Mouse (Mus musculus) kidney, adult 9 months (tissue): ENCODE measurements around the gene Smagp.

Experiments used
- DNase-seq: peaks from one replicate; pipeline ENCODE4 v3.0.0; 2022

Smagp gene

DNA sequence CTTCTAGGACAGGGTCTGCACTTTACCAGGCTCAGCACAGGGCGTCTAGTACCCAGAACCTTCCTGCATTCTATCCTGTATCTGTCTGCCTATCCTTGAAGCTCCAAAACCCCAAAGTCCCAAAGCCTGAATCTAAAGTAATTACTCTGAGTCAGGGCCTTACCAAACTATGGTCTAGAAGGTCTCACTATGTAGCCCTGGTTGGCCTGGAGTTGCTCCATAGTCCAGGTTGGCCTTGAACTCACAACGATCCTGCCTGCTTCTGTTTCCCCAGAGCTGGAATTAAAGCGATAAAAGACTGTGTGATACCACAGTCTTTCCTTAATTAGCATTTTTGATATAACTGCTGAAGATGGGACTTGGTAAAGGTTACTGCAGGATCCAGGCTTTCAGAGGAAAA is 12.3 kb downstream of the Smagp start:
- DNase-seq: no peak

DNA sequence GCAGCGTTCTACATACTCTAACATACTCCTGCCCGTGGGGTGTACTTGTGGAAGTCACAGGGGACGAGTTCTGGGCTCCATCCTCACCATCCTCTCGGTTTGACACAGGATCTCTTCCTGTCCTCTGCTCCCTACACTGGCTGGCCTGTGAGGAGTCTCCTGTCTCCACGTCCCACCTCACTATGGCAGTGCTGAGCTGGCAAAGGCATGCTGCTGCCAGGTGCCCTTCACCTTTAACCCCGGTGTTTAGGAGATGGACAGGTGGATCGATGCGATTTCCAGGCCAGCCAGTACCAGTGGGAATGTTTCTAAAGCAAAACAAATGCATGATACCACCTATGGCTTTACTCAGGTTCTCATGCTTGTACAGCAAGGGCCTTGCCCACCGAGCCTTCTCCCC is 13.0 kb downstream of the Smagp start:
- no peak for DNase-seq

DNA sequence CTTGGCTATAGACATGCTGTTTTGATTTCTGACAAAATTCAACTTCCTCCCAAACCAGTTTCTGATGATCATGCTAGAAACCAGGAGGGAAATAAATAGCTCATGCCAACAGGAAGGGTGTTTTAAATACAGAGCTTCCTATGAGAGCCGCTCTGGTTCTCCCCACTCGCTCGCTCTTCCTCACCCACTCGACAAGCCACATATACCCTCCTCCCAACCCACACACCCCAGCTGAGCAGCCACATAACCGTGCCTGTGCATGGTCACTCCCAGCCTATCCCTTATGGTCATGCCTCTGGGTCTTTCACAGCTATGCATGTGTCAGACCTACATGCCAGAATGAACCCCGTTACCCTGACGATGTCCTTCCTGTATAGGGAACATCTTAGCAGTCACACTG is 14.6 kb downstream of the Smagp start:
- peak; percentile 18 for DNase-seq

DNA sequence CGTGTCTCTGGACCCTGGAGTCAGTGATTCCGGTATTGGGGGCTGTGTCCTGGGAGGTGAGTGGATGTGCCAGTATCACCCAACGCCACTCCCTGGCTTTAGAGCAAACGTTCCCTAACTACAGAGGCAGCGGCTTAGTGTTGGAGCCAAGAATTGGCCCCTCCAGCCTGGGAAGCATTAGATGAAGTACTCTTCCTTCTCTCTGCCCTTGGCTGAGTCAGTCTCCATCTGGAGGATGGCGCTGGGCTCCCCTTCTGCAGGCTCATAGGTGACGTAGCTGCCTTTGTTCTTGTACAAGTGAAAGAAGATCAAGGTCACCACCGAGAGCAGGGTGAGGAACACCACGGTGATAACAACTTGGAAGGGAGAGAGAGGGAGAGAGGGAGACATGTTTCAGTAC is 15.1 kb downstream of the Smagp start:
- peak; percentile 17 for DNase-seq

DNA sequence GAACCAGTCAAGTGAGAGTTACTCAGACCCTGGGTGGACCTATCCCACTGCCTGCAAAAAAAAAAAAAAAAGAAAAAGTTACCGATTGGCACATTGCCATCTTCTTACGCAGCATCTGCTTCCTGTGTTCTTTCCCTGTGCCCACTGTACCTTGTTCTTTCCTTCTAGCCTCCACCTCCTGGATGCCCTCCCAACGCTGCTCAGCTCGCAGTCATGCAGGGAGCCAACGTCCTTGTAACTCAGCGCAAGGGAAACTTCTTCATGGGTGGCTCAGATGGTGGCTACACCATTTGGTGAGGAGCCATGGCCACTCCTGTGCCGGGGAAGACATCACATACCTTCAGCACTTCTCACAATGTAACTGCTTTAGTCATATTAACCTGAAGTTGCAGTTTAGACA is 17.5 kb downstream of the Smagp start:
- DNase-seq: no peak

DNA sequence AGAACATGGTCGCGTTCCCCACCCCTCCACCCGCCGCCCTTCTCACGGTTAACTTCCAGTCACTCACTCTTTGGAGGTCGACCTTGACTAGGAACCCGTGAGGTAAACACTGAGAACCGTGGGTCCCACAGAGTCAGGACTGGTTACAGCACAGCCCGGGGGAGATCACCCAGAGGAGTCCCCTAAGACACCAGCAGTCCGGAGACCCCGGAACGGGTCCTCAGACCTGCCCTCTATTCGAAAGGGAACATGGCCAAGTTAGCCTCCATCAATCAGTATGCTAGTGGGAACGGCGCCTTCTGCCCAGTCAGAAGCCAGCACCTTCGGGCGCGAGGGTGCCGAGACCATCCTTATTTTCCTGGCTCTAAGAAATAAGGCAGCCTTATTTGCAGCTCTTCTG is 20.5 kb downstream of the Smagp start:
- no peak for DNase-seq

DNA sequence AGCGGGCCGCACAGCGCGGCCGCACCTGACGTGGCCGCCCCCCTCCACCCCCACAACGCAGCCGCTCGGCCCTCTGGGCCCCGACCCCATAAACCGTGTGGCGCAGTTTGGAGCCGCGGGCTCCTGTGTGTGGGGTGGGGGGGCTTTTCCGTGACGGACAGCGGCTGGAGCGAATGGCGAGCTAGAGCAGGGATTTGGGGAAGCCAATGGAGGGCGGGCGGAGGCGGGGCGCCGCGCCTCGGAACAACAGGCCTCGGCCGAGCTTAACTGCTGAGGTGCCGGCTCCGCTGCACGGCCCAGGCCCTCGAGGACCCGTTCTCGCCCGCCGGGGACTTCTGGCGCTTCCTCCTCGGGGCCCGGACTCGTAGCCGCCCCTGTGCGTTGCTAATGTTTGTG is 20.9 kb downstream of the Smagp start:
- DNase-seq: peak; percentile 88

DNA sequence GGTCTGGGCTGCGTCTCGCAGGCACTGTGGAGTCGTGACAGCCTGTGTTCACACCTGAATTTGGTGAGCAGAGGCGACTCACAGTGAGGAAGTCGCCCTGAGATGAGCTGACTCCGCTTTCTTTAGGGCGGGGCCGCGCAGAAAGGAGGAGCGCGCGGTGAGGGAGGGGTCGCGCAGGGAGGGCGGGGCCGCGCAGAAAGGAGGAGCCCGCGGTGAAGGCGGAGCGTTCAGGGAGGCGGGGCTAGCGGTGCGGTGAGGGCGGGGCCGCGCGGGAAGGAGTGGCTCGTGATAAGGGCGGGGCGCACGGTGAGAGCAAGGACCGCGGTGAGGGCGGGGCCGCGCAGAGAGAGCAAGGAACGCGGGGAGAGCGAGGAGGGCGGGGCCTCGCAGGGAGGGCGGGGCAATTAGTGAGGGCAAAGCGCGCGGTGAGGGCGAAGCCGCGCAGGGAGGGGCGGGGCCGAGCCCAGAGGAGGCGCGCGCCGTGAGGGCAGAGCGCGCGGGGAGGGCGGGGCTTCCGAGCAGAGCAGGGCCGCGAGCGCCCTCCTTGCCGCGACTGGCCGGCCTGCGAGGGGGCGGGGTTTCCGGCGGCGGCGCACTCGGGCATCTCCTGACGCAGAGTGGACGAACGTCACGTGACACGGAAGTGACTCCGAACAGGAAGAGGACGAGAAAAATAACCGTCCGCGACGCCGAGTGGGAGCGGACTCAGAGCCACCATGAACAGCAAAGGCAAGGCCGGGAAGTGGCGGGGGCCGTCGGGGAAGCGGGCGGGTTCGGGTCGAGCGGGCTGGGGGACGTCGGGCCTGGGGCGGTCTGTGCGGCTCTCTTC is 21.5 kb downstream of the Smagp start, which contains the start of gene Dazap2:
Dazap2 (plus strand) TSS at position 354 of the 829 bp plus-strand sequence.
- peak; percentile 98 for DNase-seq

DNA sequence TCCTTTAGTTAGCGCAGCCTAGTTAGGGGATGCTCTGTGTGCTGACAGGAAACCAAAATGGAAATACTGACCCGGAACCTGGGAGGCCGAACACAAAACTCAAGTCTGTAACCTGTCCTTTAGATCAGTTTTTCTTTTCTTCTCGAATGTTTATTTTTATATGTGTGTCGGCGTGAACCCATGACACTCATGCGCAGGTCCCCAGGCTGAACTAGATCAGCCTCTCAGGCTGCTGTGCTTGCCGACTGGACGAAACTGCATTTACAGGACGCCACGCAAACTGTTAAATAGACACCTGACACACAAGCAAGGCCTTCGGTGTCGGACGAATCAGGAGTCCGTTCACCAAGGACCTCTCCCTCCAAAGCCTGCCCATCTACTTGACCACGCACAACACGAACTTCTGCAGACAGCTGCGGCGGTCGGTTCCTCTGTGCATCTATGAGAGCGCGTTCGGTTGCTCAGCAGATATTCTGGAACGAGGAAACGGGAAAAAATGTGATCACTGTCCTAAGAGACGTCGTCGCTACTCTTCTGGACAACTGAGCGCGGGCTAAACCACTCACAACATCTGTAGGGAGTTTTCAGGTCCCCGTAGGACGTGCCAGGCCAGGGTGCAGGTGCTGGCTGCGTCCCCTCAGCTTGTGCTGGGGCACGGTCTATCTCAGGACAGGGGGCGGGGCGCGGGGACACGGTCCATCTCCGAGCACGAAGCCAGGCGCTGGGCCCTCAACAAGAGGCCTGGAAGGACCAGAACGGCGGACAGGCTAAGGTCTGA is 22.3 kb downstream of the Smagp start:
- no peak for DNase-seq

DNA sequence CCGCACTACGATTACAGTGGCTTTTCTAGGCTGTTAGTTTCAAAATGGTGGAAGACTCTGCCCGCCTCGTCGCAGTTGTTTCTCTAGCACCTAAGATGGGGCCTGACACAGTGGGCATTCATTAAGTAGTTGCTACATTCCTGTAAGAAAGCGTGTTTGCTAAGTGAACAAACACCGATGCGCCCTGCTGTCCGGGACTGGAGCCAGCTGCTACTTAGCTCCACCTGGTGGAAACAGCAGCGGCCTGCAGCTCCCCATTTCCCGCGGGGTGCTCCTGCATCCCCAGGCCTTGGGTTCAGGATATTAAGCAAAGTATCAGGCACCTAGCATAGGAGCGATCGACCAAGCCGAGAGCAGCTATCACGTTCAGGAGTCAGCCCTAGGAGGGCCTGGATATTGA is 23.2 kb downstream of the Smagp start:
- DNase-seq: peak; percentile 80

DNA sequence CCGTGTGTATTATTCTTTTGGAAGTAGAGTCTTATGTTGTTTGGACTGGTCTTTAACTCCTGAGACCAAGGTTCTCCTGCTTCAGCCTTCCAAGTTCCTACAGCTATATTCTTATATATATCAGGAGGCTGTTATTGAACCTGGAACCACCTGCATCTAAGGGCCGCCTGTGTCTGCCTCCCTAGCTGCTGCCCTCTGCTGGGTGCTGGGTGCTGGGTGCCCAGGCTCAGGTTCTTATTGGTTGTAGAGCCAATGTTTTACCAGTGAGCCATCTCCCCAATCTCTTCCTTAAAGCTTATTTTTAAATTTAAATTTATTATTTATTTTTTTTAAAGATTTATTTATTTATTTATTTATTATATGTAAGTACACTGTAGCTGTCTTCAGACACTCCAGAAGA is 24.3 kb downstream of the Smagp start:
- peak; percentile 48 for DNase-seq

DNA sequence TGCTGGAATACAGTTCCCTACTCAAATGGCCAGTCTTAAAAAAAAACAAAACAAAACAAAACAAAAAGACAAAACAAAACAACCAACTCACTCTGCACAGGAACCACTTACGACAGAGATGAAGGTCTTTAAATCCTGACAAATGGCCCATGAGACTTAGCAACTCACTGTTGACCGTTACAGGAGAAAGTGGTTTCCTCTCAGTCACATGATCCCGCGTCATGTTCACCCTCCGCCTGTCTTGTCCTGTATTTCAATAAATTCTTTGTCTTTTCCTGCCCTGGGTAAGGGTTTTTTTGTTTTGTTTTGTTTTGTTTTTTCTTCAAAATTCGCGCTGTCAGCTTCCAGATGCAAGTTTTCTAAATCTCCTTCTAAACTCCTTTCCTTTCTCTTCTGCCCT is 24.8 kb downstream of the Smagp start:
- no peak for DNase-seq

DNA sequence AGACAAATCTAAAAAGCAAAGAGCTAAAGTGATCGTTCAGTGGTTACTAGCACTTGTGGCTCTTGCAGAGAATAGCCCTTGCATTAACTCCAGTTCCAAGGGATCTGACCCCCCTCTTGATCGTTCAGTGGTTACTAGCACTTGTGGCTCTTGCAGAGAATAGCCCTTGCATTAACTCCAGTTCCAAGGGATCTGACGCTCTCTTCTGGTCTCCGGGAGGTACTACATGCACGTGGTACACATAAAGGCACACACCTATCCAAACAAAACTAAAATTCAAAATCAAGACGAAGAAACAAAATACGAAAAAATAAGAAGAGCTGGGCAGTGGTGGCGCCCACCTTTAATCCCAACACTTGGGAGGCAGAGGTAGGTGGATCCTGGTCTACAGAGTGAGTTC is 30.1 kb downstream of the Smagp start:
- DNase-seq: peak; percentile 65

DNA sequence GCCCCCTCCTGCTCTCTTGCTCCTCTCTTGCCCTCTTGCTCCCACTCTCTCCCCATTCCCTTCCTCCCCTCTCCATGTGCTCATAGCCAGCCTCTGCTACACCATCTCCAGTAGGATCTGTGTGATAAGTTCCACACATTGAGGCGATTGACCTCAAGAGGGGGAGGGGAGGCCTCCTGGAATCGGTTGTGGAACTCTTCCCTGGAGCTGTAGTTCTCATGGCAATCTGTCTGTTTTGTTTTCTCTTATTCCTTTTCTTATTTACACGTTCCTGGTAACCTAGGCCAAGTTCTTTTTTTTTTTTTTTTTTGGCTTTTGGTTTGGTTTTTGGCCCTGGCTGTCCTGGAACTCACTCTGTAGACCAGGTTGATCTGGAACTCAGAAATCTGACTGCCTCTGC is 35.1 kb downstream of the Smagp start:
- peak; percentile 49 for DNase-seq

DNA sequence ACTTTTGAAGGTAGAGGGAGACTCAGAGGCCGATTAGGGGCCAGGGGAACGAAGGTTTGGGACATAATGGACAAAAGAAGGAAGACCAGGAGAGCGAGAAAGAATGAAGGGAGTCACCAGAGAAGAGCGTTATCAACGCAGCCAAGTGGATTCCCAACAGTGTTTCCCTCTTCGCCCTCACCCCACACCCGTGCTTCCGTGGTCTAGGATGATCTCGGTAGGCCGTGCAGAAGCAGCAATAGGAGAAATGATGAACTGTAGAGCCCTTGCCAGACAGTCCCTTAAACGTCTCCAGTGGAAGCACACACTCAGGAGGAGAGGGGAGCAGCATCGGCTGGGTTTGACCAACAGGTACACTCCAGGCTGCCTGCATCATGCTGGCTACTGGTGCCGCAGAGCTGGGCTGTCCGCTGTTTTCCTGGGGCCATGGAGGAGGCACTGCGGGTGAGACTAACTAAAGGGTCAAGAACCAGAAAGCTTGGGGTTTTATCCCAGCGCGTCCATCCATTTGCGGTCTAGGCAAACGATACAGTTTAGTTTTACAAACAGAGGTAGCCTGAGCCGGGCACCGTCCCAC is 36.0 kb downstream of the Smagp start:
- peak; percentile 52 for DNase-seq

DNA sequence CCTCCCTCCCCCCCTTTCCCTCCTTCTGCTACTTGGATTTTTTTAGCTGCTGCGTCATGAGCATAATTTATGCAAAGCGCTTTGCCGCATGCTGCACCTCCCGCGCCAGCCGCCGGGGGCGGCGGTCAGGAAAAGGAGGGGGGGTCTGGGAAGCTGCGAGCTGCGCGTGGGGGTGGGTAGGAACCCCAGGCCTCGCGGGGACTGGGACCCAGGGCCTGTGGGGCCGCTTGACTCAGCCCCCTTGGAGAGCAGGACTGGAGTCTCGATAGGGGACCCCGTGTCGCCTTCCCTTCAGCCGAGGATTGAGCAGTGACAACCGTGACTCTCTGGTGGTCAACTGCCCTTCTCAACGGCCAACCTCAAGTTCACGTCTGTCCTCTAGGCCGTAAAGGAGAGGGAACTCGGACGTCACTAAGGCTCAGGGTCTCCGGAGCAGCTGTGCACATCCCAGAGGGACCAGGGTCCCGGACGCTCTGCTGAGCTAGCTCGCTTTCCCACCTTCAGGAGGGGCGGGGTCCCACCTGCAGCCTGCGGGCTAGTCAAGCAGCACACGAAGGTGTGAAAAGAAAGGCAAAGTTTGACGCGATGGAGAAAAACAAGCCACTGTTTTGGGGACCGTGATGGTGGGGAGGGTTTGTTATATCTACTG is 36.6 kb downstream of the Smagp start:
- peak; percentile 85 for DNase-seq

DNA sequence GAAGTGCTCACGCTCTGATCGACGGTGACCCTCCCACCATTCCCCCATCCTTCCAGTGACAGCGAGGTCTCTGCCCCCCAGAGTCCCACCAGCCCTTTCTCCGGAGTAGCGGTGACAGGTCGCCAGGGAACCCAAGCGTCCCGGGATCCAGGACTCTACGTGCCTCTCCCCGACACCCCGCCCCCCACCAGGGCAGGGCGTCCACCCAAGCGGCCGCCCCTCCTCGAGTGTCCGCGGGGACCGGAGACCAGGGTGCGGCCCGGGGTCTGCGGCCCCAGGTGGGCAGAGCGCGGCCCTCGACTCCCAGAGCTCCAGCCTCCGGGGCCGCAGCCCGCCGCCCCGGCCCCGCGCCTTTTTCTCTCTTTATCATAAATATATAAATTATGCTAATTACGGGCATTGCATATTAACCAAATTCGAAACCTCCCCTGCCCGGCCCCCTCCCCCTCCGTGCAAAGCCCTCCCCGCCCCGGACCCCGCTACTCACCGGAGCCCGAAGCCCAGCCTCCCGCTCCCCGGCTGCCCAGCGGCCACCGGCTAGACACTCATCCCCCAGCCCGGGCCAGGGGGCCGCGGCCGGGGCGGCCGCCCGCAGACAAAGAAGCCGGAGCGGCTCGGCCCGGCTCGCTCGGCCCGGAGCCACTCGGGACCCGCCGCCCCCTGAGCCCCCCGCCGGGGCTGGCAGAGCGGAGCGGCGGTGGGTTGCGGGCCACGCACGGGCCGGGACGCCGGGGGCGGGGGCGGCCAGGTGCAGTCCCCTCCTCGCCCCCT is 37.3 kb downstream of the Smagp start, which contains the start of gene Pou6f1:
Pou6f1 (minus strand) TSS at position 709 of the 771 bp plus-strand sequence.
- peak; percentile 76 for DNase-seq

DNA sequence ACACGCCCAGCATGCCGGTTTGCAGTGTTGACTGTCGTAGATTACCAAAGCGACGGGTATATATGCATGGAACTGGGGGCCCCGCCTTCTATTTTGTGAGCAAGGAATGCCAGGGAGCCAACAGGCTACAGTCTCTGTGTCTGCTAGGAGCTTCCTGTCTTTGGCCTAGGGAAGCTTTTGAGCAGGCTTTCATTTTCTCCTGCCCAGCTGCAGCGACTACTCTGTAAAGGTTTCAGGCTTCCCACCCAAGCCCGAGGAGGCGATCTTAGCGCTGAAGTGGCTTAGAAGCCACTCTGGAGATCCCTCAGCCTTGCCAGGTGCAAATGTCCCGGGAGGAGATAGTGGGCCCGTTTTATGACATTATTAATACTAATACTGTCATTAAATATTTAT is 37.9 kb downstream of the Smagp start:
- peak; percentile 69 for DNase-seq

DNA sequence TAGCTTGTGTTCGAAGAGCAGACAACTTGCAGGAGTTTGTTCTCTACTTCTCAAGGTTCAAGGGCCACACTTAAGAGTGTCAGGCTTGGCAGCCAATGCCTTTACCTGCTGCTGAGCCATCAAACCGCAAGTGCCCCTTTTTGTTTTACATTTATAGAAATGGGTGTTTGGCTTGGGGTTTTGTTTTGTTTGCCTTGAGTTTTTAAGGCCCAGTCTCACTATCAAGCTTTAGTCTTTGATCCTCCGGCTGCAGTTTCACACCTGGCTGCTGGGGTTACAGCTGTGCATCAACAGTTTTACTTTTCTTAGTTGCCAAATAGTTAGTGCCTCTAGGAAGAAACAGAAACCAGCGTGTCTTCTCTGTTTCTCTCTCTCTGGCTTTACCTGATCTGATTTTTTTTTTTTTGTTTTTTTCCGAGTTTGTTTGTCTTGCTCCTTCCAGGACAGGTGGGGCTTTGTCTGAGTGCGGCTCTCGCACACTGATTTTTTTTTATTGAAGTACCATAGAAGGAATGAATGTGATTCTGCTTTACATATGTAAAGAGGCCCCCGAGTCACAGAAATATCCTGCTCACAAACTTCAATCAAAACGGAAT is 38.4 kb downstream of the Smagp start:
- DNase-seq: peak; percentile 60

DNA sequence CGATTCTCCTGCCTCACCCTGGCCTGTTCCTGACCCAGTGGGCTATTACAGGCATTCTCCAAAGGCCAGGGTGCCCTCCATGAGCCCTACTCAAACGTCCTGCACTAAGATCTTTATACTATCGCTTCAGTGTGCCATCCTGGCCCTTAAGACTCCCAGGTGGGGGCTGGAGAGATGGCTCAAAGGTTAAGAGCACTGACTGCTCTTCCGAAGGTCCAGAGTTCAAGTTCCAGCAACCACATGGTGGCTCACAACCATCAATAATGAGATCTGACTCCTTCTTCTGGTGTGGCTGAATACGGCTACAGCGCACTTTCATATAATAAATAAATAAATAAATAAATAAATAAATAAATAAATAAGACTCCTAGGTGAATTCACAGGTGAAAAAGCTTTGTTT is 43.9 kb downstream of the Smagp start:
- peak; percentile 62 for DNase-seq

DNA sequence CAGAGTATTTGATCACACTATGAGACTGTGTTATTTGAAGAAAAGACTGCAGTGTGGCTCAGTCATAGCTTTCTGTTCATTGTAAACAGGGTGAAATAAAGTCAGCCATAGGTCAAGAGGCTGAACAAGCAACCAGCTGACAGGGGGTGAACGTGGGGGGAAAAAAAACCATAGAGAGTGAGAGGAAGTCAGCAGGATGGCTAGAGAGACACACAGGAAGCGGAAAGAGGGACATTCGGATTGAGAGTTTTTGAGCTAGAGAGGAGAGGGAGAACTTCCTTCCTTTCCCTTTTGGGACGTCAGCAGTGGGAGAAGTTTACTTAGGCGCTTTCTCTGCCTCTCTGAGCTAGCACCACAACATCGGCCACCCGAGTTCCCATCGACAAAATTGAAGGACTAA is 46.3 kb downstream of the Smagp start:
- DNase-seq: no peak

DNA sequence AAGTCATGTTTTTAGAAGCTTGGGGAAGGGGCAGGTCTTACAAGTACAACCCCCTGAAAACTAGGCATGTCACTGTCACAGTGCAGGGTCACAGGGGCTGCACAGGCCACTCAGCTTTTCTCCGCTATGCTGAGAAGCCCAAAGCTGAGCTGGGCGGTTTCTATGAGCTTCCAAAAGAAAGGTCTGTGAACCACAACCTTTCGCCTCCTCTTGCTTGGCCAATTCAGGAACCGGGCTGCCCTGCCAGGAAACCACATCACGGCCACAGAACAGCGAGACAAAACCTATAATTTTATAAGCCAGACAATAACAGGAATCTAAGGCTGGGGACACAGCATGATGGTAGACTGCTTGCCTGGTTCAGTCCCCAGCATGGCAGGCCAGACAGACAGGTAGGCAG is 48.4 kb downstream of the Smagp start:
- DNase-seq: peak; percentile 60
